Mouse (Mus musculus) T-helper 2 cell (primary cell): Measurements from ENCODE around the gene Nol8.

Experiments
- in situ Hi-C: fragments of 300-600 bp; cut with MboI, MseI; formaldehyde crosslinking; loops from one replicate; pipeline ENCODE4 v1.15.1; 2025; ENCODE audit warnings: high pct_unique_total_duplicates

Gene Nol8

GRCm38 (mm10) chr13:49682233-49682846 is 29.5 kb downstream of the Nol8 start:
- in situ Hi-C loops = loop anchor here (10.0 kb wide), 1 partner anchor 1702 kb away; no protein-coding TSS in a partner anchor

DNA sequence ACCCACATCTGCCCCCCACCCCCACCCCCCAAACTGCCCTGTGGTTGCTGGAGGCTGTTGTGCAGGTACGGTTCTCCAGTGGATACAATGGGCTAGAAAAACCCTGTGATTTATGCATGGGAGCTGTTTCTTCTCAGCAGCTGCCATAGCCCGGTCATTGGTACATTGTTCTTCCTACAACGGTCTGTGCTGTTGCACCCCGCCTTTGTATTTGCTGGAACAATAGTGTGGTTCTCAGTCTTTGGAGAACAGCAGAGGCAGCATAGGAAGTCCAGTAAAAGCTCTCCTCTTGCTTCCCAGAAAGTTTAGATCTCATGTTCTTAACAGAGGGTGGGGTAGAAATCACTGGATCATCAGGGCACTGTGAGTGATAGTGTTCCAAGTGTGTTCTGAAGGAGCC is 31.4 kb downstream of the Nol8 start:
- in situ Hi-C loops = loop anchor here (10.0 kb wide), 1 partner anchor 1701 kb away; no protein-coding TSS in a partner anchor

DNA sequence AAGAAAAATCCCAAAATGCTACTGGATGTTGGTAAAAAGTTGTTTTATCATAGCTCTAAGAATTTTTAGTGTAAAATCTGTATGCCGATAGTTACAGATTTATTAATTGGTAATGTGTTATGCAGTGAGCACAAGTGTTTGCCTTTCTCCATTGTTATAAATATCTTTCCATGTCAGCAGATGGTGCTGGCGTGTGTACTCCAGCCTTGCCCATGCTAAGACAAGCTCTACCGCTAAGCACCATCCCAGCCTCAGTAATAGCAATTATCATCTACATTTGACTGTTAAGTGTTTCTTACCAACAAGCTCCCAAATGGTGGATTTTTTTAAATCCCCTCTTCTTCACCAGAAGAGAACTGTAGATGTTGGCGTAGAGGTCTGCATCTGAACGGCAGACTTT is 38.2 kb downstream of the Nol8 start:
- in situ Hi-C loops = no loop called here

DNA sequence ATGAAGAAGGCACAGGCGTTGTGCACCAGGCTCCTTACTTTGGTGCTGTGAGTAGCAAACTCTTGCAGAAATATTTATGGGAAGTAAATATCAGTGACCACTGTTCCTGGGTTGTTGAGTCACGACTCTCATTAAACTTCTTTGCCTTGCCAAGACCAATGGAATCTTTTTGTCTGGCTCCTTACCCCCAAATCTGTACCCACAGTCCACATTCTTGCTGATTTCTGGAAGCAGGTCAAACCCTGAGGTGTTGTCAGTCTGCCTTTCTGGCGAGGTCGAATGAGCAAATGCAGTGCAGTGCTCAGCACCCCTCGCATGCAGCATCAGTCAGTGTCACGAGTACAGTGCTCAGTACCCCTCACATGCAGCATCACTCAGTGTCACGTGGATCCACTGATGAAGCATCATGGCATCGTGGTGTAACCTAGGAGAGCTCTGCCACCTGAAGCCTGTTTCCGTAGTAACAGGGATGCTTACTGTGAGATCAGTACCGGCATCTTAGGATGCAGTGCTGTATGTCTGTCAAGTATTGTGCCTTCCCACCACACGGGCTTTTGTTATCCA is 50.4 kb downstream of the Nol8 start:
- in situ Hi-C loops = loop anchor here (25.0 kb wide), 1 partner anchor 791 kb away; no protein-coding TSS in a partner anchor

GRCm38 (mm10) chr13:49706032-49706690 is 53.3 kb downstream of the Nol8 start:
- in situ Hi-C loops = loop anchor here (25.0 kb wide), 1 partner anchor 794 kb away; no protein-coding TSS in a partner anchor

GRCm38 (mm10) chr13:49708311-49708710 is 55.4 kb downstream of the Nol8 start:
- in situ Hi-C loops = loop anchor here (25.0 kb wide), 1 partner anchor 796 kb away; no protein-coding TSS in a partner anchor

GRCm38 (mm10) chr13:49712047-49712721 is 59.3 kb downstream of the Nol8 start:
- in situ Hi-C loops = loop anchor here (5.0 to 25.0 kb wide), 3 partner anchors 50 to 1963 kb away; no protein-coding TSS in a partner anchor

- in situ Hi-C loops = loop anchor here (10.0 to 25.0 kb wide), 2 partner anchors 807 to 1955 kb away; no protein-coding TSS in a partner anchor
These were observed 66.4 kb downstream of the Nol8 start for GRCm38 (mm10) chr13:49719310-49719709.
